Mouse (Mus musculus): ENCODE results near the gene Ngfr. TPM values are rescaled to one million over a fixed set of nuclear protein-coding genes. Genes with fewer than 3 reads are reported as not detected.
A peak's percentile ranks its signal among the peaks of the same experiment; 100 is the strongest.

Gene Ngfr
- total RNA-seq, 2 experiments from 2014 or later: 0.37 to 0.64 TPM

DNA sequence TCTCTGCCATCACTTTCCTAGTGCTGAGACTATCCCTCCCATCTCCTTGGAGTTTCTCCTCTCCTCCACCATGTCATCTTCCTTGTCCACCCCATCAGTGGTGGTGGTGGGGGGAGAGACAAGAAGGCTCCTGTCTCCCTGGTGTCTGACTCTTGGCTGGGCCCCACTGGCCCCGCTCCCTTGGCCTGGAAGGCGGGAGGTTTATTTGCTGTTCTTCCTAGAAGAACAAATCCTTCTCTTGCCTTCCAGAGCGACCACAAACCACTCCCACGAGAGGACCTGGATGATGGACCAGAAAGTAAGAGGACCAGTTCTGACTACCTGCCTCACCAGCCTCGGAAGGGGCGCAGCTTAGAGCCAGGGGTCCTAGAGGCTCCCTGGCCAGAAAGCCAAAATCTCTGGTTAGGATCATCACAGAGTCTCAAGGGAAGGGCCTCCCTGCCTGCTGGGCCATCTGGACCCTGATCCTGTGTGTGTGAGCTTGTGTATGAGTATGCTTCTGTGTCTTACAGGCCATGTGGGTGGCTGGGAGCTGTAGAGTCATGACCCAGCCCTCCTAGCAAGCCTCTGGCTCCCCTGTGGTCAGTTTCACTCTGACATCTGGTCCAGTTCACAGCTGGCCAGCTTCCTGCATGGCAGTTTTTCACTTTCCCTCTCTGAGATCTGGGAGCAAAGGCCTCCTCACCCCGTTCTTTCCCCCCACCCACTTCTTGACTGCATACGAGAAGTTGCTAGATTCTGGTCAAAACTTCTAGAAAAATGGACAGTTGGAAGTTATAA, 19.4 kb downstream of the Ngfr start:
- peak; percentile 45 to 55 for DNase-seq

DNA sequence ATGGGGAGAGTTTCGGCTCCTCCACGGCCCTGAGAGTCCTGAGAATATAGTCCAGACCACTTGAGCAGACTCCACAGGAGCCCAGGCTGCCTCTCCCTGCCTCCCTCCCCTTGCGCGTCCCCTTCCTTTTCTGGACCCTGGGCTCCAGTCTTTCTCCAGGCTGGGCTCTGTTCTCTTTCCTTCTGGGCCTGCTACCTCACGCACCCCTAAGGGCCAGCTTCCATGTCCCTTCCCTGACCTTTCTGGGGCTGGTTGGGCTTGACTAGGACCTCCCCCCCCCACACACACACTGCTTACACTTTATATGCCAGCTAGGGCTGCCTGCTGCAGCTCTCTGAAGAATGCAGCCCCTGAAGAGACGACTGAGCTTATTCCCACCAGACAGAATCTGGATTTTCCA, 20.2 kb downstream of the Ngfr start:
- DNase-seq: no peak

DNA sequence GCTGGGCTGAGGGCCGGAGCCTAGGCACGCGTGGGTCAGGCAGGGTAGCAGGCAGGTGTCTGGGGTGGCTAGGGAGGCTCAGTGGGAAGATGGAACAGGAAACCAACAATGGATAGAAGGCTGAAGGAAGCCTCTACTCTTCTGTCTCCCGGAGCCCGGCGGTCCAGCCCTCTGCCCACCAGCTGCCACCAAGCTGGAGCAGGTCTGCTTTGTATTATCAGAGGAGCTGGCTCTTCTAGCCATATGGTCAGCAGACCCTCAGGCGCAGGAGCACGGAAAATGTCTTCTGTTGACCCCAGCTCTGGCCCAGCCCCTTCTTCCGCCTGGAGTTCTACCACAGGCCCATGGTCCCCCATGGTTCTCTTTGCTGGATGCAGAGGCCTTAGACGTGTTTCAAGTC, 22.2 kb downstream of the Ngfr start:
- no peak for DNase-seq

DNA sequence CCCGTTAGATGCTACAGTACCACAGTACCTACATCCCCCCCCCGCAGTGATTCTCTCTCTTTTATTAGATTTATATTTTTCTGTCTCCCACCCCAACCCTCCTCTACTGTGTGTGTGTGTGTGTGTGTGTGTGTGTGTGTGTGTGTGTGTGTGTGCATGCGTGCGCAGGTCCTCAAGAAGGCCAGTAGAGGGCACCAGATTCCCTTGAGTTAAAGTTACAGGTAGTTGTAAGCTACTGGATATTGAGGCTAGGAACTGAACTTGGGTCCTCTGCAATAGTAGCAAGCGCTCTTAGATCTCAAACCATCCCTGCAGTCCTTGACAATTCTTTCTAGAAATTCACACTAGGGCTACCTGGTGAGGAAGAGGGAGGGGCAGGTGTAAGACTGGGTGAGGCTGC, 23.7 kb downstream of the Ngfr start:
- DNase-seq: no peak

DNA sequence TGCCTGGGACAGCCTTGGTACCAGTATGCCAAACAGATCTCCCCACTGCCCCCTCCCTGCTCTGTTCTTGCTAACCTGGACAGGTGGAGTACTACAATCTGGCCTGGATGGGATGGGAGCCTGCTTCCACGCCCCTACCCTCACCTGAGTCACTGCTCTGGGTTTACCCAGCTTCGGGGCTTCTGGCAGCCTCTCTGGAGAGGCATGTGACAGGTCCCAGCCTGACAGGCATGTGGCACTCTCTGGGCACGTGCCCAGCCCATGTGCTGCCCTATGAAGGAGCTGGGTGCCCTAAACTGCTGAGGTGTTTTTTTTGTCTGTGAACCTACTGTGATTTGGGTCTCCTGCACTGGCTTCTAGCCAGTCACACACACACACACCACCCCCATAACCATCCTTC, 26.8 kb downstream of the Ngfr start:
- peak in 1 of 2 experiments; percentile 36 for DNase-seq

DNA sequence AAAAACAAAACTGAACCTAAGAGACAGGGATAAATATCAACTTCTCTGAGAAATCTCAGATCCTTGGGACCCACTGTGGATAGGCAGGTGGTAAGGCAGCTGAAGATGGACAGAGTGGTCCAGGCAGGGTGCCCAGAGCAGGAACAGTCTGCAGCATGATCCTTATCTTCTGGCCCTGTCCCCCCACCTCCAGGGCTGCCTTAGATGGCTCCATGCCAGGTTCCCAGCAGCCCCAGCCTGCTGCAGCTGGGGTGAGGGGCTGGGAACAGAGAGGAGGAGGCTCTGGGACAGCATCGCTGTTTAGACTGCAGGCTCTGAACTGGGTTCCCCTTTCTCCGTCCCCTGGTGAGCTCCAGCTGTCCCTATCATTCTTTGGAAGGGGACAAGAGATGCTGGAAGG, 27.8 kb downstream of the Ngfr start:
- no peak for DNase-seq

DNA sequence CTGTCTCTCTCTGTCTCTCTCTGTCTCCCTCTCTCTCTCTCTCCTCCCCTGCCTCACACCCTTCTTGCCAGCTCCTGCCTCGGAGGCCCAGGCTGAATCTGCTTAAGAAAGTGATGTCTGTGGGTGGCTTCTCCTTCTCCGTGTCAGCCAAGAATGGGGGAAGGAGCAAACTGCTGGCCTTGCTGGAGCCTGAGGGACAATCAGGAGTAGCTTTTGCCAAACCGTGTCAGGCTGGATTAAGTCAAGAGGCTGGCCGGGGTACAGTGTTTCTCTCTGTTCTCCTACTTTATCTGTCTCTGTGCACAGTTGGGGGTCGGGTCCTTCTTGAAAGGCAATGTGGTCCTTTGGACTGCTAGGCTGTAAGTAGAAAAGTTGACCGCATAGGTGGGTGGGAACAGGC, 29.8 kb downstream of the Ngfr start:
- peak; percentile 28 to 30 for DNase-seq

DNA sequence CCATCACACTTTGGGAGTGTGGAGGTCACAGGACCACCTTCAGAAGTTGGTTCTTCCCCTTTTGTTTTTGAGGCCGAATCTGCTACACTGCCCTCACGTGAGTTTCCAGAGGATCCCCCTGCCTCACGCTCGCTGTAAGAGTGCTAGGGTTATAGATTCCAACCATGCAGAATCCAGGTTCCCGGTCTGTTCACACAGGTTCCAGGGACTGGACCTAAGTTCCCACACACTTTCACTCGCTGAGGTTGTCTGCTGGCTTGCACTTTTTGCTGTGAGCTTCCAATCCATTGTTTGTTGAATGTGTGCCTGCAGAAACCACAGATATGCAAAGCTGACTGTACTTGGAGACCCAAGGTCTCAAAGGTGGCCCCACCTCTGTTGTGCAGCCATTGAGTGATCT, 30.5 kb downstream of the Ngfr start:
- DNase-seq: no peak

DNA sequence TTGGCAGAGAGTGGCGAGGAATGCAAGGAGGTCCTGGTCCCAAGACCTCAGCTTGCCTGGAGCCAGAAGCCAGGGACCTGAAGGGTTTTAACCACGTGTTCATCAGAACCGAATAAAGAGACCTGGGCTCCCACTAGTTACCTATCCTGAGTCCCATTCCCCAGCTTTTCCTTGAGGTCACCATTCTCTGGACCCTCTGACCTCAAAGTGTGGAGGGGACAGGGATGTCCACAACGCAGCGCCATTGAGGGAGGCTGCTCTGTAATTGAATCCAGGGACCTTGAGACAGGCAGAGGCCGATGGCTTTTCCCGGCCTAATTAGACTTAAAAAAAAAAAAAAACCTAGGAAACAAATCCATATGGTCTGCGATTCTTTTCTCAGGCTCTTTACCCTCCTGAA, 32.3 kb downstream of the Ngfr start:
- DNase-seq: no peak

DNA sequence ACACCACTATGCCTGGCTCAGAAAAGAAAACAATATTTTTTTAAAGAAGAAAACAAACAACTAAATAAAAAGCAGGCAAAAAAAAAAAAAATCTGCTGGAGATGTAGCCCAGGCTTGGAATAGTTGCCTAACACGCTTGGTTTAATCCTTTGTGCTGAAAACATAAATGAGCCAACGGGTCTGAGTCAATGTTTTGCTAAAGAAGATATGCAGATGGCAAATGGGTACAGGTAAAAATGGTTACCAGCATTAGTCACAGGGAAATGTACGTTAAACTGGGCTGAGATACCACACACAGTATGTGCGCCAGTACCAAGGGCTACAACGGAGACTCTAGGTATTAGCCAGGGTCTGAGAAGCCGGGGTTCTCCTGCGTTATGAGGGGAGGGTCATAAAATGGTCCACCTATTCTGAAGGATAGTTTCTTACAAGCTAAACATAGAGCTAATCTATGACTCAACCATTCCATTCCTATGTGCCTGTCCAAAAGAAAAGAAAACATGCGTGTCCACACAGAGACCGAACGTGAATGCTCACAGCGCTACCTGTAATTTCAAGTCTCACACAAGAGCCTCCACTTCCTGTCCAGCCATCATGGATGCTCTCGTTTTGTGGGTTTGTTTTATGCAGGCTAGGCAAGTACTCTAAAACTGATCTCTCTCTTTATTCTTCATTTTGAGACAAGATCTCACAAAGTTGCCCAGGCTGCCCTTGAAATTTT, 37.1 kb downstream of the Ngfr start:
- DNase-seq: no peak

DNA sequence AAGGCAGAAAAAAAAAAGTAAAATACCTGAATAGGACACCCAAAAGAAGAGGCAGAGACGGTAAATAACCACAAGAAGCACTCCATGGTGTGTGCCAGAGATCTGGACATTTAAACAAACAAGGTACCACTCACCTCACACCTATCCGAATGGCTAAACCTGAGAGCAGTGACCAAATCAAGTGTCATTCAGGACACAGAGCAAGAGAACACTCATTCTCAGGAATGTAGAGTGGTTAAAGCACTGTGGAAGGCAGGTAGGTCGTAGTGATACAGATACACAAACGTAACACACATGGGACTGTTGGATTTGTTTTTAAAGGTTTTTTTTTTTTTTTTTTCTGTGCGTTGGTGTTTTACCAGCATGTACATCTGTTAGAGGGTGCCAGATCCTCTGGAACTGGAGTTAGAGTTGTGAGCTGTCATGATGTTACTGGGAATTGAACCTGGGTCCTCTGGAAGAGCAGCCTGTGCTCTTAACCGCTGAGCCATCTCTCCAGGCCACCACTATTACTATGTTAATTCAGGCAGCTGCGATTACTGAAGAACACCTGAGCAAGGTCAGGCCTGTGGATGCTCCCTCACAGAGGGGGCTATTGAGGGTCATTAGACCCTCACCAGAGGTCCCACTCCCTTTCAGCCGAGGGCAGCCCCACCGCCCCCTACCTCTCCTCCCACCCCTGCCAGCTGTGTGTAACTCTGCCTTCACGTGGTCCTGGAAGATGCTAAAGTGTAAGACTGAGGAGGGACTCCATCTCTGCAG, 41.3 kb downstream of the Ngfr start:
- DNase-seq: no peak

DNA sequence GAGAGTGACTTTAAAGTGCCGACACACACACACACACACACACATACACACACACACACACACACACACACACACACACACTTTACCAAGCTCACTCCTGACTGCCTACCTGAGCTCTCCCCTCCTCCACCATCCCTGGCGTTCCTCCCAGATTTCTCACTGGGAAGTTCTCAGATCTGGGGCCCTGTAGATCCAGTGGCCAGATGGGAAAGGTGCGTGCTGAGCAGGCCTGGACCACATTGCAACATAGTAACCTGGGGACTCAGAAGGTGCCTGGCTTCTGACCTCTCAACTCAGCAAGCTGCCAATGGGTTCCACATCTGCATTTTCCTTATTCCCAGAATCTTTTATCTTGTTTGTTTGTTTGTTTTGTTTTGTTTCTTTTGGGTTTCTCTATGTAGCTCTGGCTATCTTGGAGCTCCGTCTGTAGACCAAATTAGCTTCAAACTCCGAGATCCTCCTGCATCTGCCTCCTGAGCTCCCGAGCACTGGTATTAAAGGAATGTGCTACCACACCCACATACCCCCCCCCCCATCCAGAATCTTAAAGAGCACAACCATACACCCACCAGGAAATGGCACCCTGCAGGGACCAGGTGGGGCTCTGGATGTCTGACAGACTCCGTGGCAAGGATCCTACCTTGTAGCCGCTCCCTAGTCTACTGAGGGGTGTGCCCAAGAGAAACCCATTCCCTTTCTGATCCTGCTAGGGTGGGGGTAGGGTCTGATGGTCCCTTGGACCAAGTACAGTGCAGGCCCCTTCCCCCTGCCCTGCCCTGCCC, 42.8 kb downstream of the Ngfr start:
- DNase-seq: no peak

DNA sequence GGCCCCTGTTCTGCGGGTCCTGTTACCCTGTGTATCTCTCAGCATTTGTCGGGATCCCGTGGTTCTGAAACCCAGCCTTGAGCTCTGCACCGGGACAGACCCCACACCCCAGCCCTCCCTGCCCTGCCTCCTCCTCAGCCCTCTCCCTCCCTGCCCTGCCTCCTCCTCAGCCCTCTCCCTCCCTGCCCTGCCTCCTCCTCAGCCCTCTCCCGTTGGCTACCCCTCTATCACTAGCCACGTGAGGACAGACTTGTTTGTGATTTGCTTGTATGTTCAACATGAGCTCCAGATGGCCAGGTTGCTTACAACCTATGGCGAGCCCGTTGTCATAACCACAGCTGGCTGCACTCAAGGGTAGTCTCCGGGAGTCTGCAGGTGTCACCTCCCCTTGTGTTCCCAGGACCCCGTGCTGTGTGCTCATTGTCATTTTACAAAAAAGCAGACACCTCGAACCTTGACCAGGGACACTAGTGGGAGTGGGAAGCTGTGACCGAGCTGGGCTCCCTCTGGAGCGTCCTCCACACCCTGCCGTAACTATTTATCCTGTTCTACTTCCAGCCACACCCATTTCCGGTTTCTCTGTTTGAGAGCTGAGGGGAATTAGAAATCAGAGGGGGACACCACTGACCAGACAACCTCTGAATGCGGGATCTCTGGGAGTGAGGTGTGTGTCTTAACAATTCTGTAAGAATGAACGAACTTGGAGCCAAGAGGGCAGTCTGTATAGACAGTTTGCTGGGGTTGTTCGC, 46.7 kb downstream of the Ngfr start:
- no peak for DNase-seq

DNA sequence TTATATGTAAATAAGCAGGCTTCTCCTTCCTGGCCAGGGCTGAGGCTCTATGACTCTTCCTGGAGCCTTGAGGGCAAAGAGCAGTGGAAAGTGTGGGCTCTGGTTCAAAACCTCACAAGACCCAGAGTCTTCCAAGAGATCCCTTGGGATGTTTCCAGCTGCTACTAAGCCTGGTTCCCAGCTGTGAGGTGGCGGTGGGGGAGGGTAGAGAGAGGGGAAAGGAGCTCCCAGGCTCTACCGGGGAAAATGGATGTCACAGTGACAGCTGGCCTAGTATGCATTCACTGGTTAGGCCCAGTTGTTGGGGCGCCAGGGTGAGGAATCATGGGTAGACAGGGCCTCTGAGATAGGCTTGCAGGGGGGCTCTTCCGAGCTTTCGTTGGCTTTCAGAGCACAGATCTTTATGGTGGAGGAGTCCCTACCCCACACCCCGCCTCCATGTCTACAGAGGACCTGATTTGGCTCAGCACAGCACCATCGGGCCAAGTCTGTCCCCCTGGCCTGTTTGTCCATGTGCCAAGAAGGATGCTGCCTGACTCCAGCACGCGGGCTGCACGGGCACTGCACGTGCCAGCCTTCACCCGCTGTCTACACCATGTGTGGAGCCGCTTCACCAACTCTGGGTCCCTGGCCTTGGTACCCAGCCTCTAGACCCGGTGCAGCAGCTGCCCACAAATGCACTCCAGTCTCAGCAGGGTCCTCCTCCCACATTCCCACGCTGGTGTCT, 49.0 kb downstream of the Ngfr start:
- DNase-seq: peak in 1 of 2 experiments; percentile 44

DNA sequence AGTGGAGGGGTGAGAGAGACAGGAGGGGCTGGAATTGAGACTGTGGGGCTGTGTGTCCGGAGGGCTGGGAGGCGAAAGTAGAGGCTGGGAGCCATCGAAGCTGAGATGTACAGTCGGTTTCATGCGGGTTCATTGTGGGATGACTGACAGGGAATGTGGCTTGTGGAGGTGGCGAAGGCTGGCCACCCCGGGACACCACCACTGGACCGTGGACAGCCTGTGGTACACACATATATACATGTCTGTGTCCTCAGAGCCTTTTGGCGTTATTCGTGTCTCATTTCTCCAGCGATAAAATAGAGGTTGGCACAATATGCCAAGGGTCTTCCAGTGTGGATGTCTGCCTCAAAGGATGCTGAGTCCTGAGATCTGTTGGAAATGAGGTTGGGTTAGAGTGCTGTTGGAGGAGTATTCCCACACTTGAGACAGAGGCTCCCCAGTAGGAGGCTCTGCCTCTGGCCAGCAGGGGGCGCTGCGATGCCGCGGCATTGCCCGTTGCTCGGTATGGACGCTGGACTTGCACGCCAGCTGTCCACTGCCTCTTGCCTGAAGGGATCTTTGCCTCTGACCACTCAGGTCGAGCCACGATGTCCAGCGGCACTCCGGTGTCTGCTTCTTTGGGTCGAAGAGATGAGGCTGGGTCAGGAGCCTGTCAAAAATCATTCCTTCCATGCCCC, 53.9 kb downstream of the Ngfr start:
- peak; percentile 83 to 94 for DNase-seq

DNA sequence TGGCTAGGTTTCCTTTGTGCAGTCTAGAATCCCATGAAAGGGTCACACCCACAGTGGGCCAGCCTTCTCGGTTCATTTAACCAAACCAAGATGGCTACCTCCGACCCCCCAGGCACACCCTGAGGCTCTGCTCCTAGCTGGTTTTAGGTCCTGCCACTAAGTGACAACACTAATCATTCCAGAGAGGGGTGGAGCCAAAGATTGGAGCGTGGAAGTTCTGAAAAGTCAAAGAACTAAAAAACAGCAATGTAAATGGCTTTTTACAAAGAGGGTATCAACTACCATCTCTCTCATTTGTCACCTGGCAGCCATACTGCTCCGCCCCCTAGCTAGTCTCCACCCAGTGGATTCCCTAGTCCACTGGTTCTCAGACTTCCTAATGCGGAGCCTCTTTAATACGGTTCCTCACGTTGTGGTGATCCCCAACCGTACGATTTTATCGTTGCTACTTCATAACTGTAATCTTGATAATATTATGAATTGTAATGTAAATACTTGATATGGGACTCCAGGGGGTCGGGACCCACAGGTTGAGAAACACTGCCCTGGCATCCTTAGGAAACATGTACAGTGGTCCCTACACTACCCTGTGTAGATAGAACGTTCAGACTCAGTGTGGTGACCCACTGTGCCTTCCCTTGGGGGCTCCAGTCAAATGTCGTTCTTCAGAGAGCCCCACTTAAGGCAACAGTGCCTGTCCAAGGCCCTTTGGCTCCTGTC, 55.0 kb downstream of the Ngfr start:
- DNase-seq: no peak

DNA sequence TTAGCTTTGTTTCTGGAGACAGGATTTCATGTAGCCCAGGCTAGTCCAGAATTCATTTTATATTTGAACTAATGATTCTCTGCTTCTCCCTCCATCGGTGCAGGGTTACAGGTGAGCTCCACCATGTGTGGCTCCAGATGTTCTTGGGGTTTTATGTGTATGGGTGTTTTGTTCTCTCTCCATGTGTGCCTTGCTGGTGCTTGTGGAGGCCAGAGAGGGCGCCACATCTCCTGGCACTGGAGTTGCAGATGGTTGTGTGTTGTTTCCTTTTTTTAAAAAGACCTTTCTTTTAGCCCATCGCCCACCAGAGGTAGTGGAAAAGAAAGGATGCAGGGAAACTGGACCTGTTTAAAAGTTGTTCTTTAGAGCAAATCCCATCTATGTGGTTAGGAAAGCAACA, 59.3 kb downstream of the Ngfr start:
- DNase-seq: no peak

DNA sequence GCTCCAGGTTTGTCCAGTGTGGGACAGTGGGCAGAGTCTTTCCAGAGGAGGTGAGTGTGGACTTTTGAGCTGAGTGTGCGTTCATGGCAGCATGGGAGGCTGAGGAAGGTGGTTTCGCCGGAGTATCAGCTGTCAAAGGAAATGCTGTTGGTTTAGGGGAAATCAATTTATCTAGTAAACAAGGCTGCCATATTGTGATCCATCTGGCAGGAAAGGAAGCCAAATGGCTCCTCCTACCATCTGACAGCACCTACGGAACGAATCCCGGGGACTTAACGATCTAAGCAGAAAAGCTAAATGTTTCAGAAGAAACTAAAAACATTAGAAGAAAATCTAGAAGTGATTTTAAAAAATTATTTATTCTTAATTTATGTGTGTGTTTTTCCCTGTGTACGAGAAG, 60.2 kb downstream of the Ngfr start:
- no peak for DNase-seq

DNA sequence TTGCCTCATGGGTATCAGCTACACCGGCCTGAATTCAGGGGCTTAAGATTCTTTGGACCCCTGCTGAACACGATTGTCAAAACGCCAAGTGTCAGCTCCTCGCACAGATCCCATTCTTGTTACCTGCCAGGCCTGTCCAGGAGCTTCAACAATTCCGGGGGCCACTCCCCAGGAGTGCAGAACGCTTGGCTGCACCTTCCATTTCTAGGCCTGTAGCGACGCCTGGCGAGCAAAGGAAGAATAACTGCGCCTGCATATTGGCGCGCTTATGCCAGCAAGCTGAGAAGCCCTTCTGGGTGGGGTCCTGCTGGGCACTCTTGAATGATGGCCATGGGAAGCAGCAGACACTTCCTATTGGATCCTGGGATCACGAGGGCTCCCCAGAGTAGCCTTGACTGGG, 66.0 kb downstream of the Ngfr start:
- peak; percentile 72 to 86 for DNase-seq
